Mouse (Mus musculus) kidney, postnatal 25 days (tissue): ENCODE results near the gene Ankrd28.
"Not testable (repeated sequence)": the region's sequence is repeated elsewhere in the genome, so short reads cannot be mapped to it uniquely, and the experiment has no call there.

Experiments used
- DNase-seq, 2 experiments: peaks; one replicate each; pipeline ENCODE4 v3.0.0; 2021; ENCODE audit warnings: mixed read lengths in 2 of 2

The Ankrd28 gene

DNA sequence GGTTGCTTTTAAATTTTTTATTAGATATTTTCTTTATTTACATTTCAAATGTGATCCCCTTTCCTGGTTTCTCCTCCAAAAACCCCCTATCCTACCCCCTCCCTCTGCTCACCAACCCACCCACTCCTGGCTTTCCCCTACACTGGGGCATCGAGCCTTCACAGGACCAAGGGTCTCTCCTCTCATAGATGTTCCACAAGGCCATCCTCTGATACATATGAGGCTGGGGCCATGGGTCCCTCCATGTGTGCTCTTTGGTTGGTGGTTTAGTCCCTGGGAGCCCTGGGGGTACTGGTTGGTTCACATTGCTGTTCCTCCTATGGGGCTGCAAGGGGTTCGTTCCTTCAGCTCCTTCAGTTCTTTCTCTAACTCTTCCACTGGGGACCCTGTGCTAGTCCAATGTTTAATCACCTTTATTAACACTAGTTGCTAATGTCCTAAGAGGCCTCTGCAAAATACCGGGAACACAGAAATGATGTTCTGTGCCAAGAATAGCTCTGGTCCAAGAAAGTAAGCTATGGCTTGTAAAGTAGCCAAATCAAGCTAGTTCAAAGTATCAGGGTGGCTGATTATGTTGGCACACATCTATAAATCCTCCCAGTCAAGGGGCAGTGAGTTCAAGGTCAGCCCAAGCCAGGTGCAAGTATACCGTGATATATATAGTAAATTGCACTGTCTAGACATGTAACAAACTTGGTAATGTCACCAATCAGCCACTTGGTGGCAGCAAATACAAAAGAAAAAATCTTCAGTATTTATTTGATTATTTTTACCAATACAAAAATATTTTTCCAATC is 36.3 kb downstream of the Ankrd28 start:
- DNase-seq, result peak in 1 of 2 experiments; percentile 39

DNA sequence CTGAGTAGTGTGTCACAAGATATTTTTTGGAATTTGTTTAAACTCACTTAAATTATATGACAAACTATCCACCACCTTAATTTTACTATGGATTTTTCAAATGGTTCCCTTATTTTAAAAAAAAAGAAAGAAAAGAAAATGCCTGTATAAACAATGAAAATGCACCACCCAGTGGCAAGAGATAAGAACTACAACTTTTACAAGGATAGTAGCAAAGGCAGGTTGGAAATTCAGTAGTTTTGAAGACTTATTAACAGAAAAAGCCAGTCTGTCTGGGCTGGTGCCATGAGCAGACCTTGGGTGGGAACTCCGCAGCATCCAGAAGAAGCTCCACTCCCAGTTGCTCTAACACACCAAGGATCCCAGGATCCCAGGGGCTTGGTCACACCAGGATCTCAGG is 39.7 kb downstream of the Ankrd28 start:
- DNase-seq, result peak; percentile 42 to 43

DNA sequence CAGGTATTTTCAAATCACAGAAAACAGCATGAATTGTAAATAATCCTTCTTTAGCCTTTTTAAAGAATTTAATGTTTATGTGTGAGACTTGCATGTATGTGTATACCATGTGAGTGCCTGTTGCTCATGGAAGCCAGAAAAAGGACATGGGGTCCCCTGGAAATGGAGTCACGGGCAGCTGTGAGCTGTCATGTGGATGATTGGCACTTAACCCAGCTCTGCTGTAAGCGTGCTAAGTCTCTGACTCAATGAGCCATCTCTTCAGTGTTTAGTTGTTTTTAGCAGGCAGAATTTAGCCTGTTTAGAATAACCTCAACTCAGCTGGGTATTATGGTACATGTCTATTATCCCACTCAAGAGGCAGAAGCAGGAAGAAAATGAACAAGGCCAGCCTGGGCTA is 43.5 kb downstream of the Ankrd28 start:
- DNase-seq, result no peak

DNA sequence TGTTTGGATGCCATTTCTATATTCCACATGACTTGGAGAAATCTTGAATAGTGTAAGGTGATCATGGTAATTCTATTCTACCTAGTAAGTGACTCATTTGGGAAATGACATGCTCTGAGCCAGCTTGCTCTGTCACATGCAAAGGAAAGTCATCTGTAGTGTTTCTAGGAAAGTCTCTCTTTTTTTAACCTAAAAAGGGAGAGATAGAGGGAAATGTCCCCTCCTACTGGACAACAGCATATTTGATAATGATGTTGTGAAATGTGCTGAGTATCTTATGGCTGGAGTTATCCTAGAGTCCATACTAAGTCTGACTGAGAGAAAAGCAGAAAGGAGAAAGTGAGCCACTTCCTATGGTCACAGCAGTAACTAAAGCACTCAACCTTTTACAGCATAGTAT is 44.8 kb downstream of the Ankrd28 start:
- DNase-seq, result no peak

DNA sequence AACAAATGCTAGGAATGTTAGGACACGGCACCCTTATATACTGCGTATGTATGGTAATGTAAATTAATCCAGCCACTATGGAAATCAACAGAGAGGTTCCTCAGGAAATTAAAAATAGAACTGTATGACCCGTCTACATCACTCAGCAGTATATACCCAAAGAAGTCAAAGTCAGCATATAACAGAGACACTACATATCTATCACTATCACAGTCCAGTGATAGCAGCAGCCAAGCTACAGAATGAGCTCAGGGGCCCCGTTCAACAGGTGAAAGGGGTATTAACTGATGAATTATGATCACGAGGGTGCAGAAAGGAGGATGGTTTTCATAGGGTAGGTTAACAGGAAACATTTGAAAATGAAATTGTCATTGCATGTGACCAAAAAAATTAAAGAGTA is 45.5 kb downstream of the Ankrd28 start:
- DNase-seq, result no peak

DNA sequence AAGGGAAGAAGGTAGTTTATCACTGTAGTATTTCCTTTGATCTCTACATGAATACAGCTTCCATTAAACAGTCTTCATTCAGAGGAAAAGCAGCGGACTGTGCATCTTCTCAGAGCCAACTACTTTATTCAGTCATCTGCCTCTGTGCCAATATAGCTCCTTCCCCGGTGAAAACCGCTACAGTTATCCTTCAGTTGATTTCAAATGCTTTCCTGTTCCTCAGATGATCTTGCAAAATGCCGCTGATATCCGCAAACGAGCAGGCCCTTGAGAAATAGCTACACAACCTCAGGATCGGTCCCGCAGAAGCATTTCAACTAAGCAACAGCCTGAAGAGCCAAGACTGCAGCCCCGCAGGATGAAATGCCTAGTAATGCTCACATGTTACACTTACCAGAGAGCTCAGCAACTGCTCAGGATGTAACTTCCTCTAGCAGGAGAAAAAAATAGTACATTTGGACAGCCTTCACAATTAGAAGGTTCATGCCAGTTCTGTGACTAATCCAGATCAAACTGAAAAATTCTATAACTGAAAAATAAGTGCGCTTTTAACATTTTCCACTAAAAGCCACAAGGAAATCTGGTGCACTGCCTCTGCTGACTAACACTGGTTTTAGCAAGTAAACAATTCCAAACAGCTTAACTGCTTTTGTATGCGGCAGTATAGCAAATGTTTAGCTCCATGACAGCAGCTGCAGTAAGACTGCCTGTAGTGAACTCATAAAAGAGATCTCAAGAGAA is 49.0 kb downstream of the Ankrd28 start:
- peak in 1 of 2 experiments; percentile 33 for DNase-seq

DNA sequence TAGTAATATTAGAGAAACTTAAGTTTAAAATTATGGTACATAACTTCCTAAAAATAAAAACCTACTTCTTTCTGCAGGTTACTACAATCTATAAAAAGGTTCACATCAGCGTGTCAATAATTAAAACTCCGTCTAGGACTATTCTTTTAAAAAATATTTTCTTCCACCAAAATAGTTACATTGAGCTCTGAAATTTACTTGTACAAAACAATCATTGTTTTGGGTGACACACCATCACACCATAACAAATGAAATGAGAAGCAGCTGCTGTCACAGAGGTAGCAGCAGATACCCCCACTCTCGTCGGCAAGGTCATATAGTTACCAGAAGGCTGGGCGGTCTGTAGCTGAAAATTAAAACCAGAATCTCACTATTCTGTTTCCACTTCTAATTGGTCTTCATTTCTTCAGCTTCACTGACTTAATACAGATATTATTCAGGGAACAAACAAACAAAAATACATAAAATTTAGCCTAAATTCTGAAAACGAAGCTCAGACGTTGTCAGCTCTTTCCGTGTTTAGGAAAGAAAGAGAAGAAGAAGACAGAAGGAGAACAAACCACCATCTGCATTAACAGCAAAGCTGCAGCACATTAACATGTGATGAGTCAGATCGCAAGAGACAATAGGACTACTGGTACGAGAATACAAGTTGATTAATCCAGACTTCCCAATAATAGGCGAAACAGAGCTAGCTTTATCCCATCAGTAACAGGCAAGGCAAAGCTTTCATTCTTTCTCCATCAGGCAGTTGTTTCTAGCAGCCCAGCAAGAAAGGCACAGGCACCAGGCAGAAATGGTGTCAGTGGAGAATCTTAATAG is 49.8 kb downstream of the Ankrd28 start:
- no peak for DNase-seq

DNA sequence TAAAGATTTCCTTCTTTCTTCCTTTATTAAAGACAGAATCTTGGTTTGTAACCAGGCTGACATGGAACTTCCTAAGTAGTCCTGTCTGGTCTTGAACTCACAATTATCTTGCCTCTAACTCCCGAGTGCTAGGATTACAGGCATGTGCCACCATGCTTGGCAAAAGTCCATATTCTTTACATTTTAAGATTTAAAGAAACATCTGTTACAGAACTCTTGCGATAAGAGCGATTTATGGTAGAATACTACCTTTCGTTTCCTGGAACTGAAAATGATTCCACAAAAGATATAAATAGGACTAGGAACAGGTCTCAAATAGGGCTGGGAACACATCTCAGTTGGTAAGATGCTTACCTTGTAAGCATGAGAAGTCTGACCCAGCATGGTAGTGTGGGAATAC is 56.9 kb downstream of the Ankrd28 start:
- DNase-seq, result no peak

DNA sequence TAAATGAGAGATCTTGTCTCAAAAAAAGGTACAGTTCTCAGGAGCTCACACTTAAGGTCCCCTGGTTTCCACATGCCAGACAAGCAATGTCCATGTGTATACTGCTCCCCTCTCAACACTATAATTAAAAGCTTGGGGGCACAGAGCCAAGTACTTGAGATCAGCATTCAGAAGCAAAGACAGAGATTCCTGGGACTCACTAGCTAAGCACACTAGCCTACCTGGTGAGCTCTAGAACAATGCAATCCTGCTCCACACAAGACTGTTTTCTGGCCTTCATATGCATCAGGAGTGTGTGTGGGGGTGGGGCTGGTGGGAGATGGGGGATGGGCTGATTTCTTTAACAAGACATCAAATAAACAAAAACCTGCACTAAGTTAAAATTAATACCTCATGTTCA is 58.2 kb downstream of the Ankrd28 start:
- DNase-seq, result no peak

DNA sequence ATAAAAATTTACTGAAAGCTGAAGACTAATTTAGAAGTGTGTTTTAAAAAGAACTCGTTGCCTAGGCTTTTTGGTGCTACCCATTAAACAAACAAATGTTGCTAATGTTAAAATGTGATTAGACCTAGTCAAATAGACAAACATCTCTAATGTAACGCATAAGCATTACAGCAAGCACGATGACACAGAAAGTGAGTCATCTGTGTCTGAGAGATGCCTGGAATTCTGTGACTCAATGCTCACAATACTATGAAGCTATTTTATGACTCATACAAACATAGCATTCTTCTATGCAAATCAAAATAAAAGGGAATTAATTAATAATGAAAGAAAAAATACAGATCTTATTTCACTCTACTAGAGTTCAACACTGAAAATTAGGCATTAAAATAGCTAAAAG is 61.9 kb downstream of the Ankrd28 start:
- no peak for DNase-seq

DNA sequence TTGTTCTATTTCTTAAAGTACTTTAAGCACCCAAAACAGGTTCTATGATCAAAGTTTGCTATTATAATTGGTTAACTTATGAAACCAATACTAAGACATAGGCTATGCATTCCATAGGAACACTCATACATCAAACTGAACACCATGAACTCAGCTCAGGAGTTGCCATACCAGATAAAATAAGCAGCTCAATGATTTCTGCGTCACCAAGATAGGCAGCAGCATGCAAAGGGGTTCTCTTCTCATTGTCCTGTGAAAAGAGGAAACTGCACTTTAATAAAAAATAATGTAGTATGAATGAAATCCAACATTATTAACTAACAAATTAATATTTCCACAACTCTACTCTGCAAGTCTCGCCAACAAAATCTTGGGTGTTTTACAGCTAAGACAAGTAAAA is 66.4 kb downstream of the Ankrd28 start:
- DNase-seq, result no peak

DNA sequence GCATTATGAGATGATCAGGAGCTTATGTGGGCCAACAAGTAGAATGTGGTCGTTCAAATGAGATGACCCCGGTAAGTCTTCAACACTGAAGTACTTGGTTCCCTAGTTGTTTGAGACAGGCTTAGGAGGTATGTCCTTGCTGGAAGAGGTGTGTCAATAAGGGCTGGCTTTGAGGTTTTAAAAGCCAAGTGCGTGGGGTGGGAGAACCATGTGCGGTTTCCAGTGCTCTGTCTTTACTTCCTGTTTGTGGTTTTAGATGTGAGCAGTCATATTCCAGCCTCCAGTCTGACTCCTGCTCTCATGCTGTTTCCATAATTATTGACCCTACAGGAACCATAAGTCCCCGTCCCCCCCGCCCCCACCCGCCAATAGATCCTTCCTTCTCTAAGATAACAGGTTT is 68.7 kb downstream of the Ankrd28 start:
- no peak for DNase-seq

DNA sequence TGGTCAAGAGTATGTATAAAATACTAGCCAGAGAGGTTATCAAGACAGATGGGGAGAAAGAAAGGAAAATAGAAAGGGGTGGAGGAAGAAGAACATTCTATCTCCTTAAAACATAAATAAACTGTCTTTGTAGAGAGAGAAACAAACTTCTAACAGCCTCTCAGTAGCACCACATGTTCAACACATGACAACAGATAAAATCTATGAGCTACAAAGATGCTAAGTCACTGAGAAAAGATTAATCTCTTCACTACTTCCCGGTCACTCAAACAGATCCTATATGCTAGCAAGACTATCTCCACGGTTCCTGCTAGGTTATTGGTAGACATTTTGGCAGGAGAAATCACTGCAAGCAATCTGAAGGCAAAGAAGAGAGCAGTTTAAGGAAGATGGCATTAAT is 71.3 kb downstream of the Ankrd28 start:
- no peak for DNase-seq

DNA sequence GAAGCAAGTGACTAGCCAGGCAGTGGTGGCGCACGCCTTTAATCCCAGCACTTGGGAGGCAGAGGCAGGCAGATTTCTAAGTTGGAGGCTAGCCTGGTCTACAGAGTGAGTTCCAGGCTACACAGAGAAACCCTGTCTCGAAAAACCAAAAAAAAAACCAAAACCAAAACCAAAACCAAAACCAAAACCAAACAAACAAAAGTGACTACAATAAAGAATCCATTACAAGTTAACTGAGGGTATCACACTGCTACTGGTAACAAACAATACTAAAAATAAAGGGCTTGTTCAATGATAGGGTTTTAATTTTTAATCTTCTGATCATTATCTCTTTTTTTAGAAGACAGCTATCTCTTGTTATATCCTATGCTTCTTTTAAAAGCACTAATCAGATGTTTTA is 72.0 kb downstream of the Ankrd28 start:
- DNase-seq, result not testable (repeated sequence)

DNA sequence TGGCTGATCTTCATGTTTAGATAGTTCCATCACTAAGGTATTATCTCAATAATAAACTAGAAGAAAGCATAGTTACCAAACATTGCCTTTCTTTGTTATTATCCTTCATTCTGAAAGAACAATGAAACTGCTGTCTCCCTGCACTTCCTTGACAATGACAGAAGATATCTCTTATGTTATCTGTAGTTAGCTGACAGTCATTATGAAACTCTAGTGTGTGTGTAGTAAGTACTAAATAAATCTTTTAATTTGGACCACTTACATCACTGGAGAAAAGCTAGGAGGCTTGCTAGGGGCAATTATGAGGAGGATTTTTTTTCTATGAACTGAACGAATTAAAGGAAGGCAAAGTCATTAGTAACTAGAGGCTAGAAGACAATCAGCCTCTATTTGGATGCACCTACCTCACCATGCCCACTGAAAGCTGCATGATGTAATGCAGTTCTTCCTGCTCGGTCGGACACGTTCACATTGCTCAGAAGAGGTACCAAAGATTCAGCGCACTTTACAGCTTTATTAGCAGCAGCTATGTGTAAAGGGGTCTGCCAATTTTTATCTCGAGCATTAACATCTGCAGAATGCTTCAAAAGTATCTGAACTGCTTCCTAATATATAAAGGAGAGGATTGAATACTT is 82.1 kb downstream of the Ankrd28 start:
- no peak for DNase-seq

DNA sequence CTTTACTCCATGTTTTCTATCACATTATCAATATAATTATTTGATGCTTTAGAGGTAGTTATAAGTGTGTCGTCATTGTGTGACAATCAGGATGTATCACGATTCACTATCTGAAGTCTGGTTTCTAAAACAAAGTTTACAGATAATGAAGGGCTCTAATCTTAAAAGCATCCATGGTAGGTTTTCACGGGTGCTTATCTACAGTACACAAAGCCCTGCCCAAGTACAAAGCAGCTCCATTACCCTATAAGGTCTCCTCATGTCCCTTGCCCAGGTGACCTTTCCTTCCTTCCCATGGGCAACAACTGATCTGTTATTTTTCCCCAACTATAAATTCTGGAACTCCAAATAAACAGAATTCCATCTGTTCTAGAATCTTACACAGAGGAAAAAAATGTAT is 87.9 kb downstream of the Ankrd28 start:
- no peak for DNase-seq

DNA sequence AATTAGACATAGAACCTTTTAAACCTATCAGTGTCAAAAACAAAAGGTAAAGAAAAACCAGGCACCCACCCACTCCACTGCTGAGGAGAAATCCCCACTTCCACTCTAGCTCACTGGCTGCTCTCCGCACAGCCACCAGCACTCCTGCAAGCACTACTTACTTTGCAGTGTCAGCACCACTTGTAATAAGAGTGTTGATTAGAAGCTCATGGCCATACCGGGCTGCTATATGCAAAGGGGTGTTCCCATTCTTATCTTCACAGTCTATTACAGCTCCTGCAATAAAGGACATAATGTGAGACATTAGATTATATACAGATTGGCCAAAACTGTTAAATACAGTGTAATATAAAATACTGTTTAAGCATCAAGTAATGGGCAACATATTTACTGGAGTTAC is 95.6 kb downstream of the Ankrd28 start:
- DNase-seq, result no peak

DNA sequence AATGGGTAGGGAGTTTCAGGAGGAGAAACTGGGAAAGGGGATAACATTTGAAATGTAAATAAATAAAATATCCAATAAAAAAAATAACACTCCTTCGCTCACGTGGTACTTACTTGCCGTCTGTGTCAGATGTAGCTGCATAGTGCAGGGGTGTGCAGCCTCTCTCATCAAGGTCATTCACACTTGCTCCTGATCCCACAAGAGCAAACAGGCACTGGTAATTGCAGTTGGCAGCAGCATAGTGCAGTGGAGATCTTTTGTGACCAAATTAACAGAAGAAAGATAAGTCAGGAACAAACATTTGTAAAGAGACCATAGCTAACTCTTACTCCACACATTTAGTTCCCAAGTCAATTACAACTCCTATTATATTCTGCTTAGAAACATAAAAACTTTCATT is 102.9 kb downstream of the Ankrd28 start:
- DNase-seq, result no peak

DNA sequence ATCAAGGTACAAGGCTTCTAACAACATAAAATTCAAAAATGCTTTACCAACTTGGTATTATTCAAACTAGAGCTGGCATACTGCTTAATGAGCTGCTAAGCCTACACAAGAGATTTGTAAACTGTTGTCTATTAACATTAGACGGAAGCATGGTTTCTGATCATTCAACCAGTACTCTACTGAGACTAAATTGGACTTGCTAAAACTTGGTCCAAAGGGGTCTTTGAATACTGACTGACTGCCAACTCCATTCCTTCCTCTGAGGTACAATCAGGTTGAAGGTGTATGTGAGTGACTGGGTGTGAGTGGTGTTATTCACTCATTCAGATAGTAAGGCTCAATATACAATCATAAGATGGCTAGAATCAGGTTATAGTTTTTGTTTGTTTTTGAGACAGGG is 107.7 kb downstream of the Ankrd28 start:
- DNase-seq, result no peak

DNA sequence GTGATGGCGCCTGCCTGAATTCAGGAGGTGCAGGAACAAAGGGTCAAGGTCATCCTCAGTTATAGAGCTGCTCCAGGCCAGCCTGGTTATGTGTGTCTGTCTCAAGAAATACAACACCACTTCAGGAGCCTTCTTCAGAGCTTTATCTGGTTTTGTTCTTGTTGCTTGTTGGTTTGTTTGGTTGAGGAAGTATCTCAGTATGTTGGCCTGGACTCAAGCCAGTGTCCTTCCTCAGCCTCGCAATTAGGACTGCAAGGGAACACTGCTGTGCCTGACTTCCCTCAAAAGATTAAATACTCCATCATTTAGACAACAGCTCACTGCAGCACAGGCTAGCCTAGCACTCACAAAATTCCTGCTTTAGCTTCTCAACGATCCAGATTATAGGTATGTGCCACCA is 109.2 kb downstream of the Ankrd28 start:
- no peak for DNase-seq

DNA sequence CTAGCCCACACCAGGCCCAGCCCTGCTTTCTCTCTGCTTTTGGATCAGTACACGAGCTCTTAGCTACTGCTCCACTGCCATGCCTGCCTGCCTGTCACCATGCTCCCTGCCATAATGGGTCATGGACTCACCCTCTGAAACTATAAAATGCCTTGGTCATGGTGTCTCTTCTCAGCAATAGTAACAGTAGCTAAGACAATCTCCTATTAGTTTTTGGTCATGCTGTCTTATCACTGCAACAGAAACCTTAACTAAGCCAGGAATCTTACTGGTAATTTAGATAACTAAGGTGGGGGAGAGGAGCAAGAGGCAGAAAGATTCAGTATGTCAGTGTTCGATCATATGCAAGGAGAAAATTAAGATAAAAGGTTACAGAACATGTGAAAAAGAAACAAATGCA is 112.1 kb downstream of the Ankrd28 start:
- DNase-seq, result no peak

DNA sequence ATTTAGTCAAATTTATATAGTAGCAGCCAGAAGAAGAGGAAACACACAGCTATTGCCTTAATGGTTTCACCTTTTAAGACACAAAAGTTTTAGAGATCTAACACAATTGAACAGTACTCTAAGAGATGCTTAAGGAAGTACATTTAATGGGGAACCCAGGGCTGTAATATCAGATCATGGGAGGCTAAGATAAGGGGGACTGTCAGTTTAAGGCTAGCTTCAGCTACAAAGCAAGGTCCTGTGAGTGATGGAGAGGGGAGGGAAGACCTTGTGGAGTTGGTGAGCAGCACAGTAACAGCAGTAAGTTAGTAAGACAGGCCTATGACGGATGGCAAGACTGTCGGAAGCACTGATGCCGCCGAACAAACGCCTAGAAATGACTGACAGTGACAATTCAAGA is 113.1 kb downstream of the Ankrd28 start:
- DNase-seq, result no peak

DNA sequence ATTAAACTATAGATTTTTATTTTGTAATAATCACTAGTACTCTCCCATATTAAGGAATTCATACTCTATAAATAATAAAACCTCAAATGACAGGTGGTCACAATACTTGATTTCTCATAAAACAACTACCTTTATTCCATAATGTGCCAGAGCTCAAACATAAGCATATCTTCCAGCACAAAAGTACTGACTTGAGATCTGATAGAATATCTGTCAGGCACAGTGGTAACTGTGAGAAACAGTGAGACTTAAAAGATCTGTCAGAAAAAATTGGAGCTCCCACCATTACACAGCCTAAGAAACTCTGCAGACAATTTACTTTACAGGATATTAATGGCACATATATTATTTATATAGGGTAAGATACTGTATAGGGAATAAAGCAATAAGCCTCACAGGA is 114.8 kb downstream of the Ankrd28 start:
- no peak for DNase-seq
